Mouse (Mus musculus) G1E-ER4 (cell line): ENCODE results near the gene Fgfr3. TPM values are rescaled to one million over a fixed set of nuclear protein-coding genes. Genes with fewer than 3 reads are reported as not detected.

ENCODE experiments used
- GATA1 ChIP-seq: IDR thresholded peaks from one replicate; pipeline ENCODE4 v1.8.0; 2012; ENCODE audit warnings: low read length, inconsistent platforms
- polyA plus RNA-seq: library from polyadenylated mRNA; stranded (reverse); fragments of >175 nt; gene quantifications from 2 replicates; pipeline ENCODE4 v1.2.3, GENCODE M21; 2012

Gene Fgfr3
- polyA plus RNA-seq, 1 experiment, result not detected

- no peak for TF ChIP-seq GATA1
Measured at GRCm38 (mm10) chr5:33694848-33695717, 26.4 kb upstream of the Fgfr3 start.

GRCm38 (mm10) chr5:33695718-33696121 is 25.8 kb upstream of the Fgfr3 start:
- no peak for TF ChIP-seq GATA1

DNA sequence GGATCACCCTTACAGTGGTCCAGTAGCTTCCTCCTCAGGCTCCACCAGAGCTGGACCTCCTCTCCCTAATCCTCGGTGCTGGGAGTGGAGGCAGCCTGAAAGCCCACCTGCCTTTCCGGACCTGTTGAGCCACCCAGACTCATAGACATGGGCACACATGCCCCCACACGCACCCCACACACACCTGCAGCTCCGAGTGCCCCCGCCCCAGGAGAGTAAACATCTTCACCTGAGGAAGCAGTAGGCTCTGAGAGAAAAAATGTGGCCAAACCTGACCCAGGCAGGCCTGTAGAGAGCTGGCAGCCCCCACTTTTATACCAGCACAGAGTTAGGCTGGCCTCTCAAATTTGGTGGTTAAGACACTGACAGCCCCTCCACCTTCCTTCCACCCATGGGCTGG is 25.0 kb upstream of the Fgfr3 start:
- TF ChIP-seq GATA1, result no peak

- no peak for TF ChIP-seq GATA1
Measured at GRCm38 (mm10) chr5:33697534-33697933, 23.9 kb upstream of the Fgfr3 start.

- no peak for TF ChIP-seq GATA1
Measured at GRCm38 (mm10) chr5:33697947-33698512, 23.4 kb upstream of the Fgfr3 start.

DNA sequence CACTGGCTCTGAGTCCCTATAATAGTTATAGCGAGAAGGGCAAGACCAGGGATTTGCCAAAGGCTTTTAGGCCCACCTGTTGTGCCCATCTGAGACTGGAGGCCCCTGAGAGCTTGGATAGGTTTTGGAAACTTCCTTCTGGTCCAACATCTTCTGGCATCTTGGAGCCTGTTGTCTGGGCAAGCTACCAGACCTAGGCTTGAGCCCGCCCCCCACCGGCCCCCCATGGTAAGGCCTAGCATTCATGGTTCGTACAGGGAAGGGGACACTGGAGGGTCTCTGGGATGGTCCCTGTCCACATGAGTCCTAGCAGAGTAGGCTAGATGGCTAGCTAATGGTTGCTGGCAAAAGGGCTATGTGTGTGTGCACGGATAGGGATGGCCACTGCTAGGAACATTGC is 22.8 kb upstream of the Fgfr3 start:
- no peak for TF ChIP-seq GATA1

GRCm38 (mm10) chr5:33700010-33700409 is 21.5 kb upstream of the Fgfr3 start:
- TF ChIP-seq GATA1, result no peak

- TF ChIP-seq GATA1, result no peak
Measured at GRCm38 (mm10) chr5:33701832-33702231, 19.6 kb upstream of the Fgfr3 start.

DNA sequence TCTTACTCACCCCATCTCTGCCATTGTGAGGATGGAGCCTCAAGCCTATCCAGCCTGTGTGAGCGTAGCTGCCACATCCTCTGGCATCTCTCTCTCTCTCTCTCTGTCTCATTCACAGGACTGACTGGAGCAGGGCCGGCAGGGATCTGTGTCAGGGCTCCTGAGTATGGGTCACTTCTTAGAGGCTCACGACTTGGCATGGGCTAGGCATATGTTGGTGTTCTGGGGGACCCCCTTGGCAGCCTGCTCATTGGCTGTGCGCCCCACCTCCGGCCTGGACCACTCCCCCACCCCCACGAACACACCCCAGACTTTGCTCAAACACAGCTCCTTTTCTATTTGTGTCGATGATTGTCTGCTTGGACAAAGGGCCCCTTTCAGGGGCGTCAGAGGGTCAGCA is 17.5 kb upstream of the Fgfr3 start:
- no peak for TF ChIP-seq GATA1

DNA sequence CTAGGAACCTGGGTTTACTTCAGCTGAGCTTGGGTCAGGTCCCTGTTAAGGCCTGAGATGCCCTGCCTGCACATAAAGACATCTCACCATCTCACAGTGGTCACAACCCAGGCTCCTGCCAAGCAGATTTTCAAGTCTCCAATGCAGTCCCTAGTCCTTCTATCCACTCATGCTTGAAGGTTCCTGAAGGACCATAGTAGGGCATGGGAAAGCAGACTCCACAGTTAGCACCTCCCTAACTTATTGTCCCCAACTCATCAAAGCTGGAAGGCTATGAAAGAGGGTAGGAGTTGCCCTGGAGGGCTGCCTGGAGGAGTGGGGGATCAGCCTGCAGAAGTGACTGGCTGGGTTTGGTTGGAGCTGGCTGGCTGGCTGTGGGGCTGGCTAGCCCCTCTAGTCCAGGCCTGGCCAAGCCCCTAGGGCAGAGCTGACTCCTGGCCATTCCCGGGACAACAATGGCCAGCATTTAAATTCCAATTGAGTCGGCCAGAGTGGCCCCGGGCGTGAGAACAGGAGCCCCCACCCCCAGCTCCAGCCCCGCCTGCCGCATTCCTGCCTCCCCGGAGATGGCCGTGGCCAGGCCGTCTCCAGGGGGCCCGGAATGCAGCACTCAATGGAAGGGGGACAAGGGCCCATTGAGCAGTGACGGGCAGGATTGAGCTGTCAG is 16.4 kb upstream of the Fgfr3 start:
- TF ChIP-seq GATA1, result no peak

DNA sequence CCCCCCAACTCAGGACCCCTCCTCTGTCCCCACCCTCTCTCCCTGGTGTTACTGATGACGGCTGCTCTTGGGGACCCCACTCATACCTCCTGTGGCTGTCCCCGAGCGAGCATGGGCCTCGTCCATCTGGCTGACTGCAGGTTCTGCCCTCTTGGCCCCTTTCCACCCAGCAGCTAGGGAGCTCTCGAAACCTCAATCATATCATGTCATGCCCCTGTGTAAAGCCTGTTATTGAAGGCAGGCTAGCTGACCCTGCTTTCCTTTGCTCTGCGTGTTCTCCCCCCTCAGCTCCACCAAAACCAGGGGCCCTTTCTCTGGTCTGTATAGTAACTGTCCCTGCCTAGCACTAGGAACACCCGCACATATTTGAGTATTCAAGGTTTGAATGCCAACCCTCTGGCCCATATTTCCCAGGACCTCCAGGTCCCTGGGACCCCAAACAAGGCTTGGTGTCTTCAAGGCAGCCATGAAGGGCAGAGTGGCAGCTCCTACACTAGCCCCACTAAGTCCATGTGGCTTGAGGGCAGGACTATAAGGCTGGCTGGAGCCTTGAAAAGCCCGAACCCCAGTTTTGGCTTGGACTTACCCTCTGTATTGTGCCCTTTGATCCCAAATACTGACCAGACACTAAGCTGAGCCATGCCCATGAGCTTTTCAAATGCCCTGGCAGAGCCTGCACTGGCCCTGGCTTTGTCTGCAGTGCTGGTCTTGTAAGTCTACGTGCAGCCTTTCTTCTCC is 15.7 kb upstream of the Fgfr3 start:
- no peak for TF ChIP-seq GATA1

DNA sequence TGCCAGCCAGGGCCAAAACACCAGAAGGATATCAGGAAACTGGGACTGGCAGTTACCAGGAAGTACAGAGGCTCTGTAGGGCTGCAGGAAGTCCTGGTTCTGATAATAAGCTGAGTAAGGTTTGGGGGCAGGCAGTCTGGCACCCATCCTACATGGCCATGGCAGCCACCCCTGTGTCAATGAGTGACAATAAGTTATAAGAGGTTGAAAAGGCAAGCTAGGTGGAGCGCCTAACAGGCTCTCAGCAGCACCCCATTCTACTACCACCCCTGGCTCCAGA is 15.2 kb upstream of the Fgfr3 start:
- TF ChIP-seq GATA1, result no peak

GRCm38 (mm10) chr5:33707163-33707562 is 14.3 kb upstream of the Fgfr3 start:
- no peak for TF ChIP-seq GATA1

DNA sequence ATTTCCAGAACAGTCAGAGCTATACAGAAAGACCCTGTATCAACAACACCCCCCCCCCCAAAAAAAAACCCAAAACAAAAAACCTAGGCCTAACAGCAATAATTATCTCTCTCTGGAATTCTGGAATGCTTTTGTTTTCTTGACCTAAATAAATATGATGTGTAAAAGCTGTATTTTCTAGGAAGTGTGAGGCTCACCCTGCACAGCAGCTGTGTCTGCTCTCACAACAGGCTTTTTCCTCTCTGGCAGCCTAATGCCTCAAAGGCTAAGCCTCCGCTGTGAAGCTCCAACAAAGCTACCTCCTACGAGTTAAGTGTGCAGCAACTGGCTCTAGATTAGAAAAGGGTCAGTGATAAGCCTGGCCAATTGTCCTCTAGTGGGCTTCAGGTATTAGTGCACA is 12.4 kb upstream of the Fgfr3 start:
- no peak for TF ChIP-seq GATA1

- TF ChIP-seq GATA1, result no peak
Measured at GRCm38 (mm10) chr5:33712550-33712949, 8.9 kb upstream of the Fgfr3 start.

GRCm38 (mm10) chr5:33715182-33715581 is 6.3 kb upstream of the Fgfr3 start:
- TF ChIP-seq GATA1, result no peak
